Mouse (Mus musculus): ENCODE data around the gene Gstt4. TPM values are rescaled to one million over a fixed set of nuclear protein-coding genes. Genes with fewer than 3 reads are reported as not detected.

The Gstt4 gene
- polyA plus RNA-seq, 1 experiment from 2014 or later, result not detected

GRCm38 (mm10) chr10:75798176-75798696, 24.1 kb downstream of the Gstt4 start, which contains the start of gene Gstt1:
Gene Gstt1 (minus strand): TSS chr10:75798584.
- 3% methylated on average over 18 of the region's 18 CpGs for WGBS
- Histone ChIP-seq H3K4me3 (peak within 1 kb of the TSS; percentile 58), H3K27ac (replicated peaks) (0 out of 2 replicates have a peak within 1 kb of the TSS, but pooled peaks have one; percentile 14), H3K27me3 (replicated peaks; ENCODE audit: low read depth, poor library complexity, severe bottlenecking) (peaks cover 45% of the 10 kb centered on the region), H3K36me3 (replicated peaks) (no peaks in the 10 kb centered on the region), H3K9me3 (no peaks in the 10 kb centered on the region), H3K4me1 (peaks cover 31% of the 10 kb centered on the region)
- DNase-seq (ENCODE audit: low spot score), result peak; percentile 60

GRCm38 (mm10) chr10:75797619-75798175, 24.6 kb downstream of the Gstt4 start:
- H3K27ac ChIP-seq (replicated peaks), result 0 out of 2 replicates have a peak overlapping the region, but pooled peaks have one; percentile 14
- peak; percentile 35 for DNase-seq (ENCODE audit: low spot score)

GRCm38 (mm10) chr10:75796731-75797516, 25.4 kb downstream of the Gstt4 start:
- H3K4me1 ChIP-seq, result peaks cover 31% of the 10 kb centered on the region
- 46% methylated on average over 11 of the region's 11 CpGs for WGBS
- H3K9me3 ChIP-seq, result no peaks in the 10 kb centered on the region
- H3K4me3 ChIP-seq, result peak overlapping the region; percentile 58
- no peak overlapping the region for H3K27ac ChIP-seq (replicated peaks)
- DNase-seq (ENCODE audit: low spot score), result no peak
- peaks cover 45% of the 10 kb centered on the region for H3K27me3 ChIP-seq (replicated peaks; ENCODE audit: low read depth, poor library complexity, severe bottlenecking)
- H3K36me3 ChIP-seq (replicated peaks), result no peaks in the 10 kb centered on the region

More at GRCm38 (mm10) chr10:75797619-75798175, 24.6 kb downstream of the Gstt4 start:
- H3K27me3 ChIP-seq (replicated peaks; ENCODE audit: low read depth, poor library complexity, severe bottlenecking), result peaks cover 45% of the 10 kb centered on the region
- H3K4me3 ChIP-seq, result peak overlapping the region; percentile 58
- WGBS, result 2% methylated on average over 12 of the region's 12 CpGs
- peaks cover 31% of the 10 kb centered on the region for H3K4me1 ChIP-seq
- no peaks in the 10 kb centered on the region for H3K9me3 ChIP-seq
- H3K36me3 ChIP-seq (replicated peaks), result no peaks in the 10 kb centered on the region

- no peak overlapping the region for H3K4me3 ChIP-seq
- peaks cover 39% of the 10 kb centered on the region for H3K27me3 ChIP-seq (replicated peaks; ENCODE audit: low read depth, poor library complexity, severe bottlenecking)
- H3K27ac ChIP-seq (replicated peaks), result peak overlapping the region; percentile 49; the same call in 1 of the 2 replicates
- no peaks in the 10 kb centered on the region for H3K36me3 ChIP-seq (replicated peaks)
- DNase-seq (ENCODE audit: low spot score), result peak; percentile 36
- peaks cover 38% of the 10 kb centered on the region for H3K4me1 ChIP-seq
- H3K9me3 ChIP-seq, result no peaks in the 10 kb centered on the region
- WGBS, result 29% methylated on average over 3 of the region's 3 CpGs
Observed at GRCm38 (mm10) chr10:75794880-75795279, 27.5 kb downstream of the Gstt4 start.

GRCm38 (mm10) chr10:75790773-75791172, 31.6 kb downstream of the Gstt4 start:
- H3K4me3 ChIP-seq, result no peak overlapping the region
- H3K27me3 ChIP-seq (replicated peaks; ENCODE audit: low read depth, poor library complexity, severe bottlenecking), result 0 out of 2 replicates have a peak, but pooled peaks cover 1% of the 10 kb centered on the region
- H3K27ac ChIP-seq (replicated peaks), result no peak overlapping the region
- 24% methylated on average over 7 of the region's 7 CpGs for WGBS
- H3K4me1 ChIP-seq, result peaks cover 19% of the 10 kb centered on the region
- no peaks in the 10 kb centered on the region for H3K36me3 ChIP-seq (replicated peaks)
- no peaks in the 10 kb centered on the region for H3K9me3 ChIP-seq
- no peak for DNase-seq (ENCODE audit: low spot score)

- no peaks in the 10 kb centered on the region for H3K9me3 ChIP-seq
- H3K4me3 ChIP-seq, result no peak overlapping the region
- no peak for DNase-seq (ENCODE audit: low spot score)
- 0 out of 2 replicates have a peak, but pooled peaks cover under 1% of the 10 kb centered on the region for H3K27me3 ChIP-seq (replicated peaks; ENCODE audit: low read depth, poor library complexity, severe bottlenecking)
- 92% methylated on average over 5 of the region's 5 CpGs for WGBS
- no peak overlapping the region for H3K27ac ChIP-seq (replicated peaks)
- no peaks in the 10 kb centered on the region for H3K36me3 ChIP-seq (replicated peaks)
- H3K4me1 ChIP-seq, result peaks cover 13% of the 10 kb centered on the region
Observed at GRCm38 (mm10) chr10:75789841-75790240, 32.5 kb downstream of the Gstt4 start.

- Histone ChIP-seq H3K9me3 (no peaks in the 10 kb centered on the region), H3K27me3 (replicated peaks; ENCODE audit: low read depth, poor library complexity, severe bottlenecking) (0 out of 2 replicates have a peak, but pooled peaks cover 3% of the 10 kb centered on the region), H3K4me3 (no peak overlapping the region), H3K36me3 (replicated peaks) (no peaks in the 10 kb centered on the region), H3K4me1 (peaks cover 7% of the 10 kb centered on the region), H3K27ac (replicated peaks) (no peak overlapping the region)
- DNase-seq (ENCODE audit: low spot score), result no peak
- 82% methylated on average over 6 of the region's 6 CpGs for WGBS
Observed at GRCm38 (mm10) chr10:75789081-75789735, 33.1 kb downstream of the Gstt4 start.

GRCm38 (mm10) chr10:75788277-75788676, 34.1 kb downstream of the Gstt4 start:
- Histone ChIP-seq H3K4me1 (peaks cover 7% of the 10 kb centered on the region), H3K4me3 (no peak overlapping the region), H3K9me3 (no peaks in the 10 kb centered on the region), H3K27ac (replicated peaks) (no peak overlapping the region), H3K27me3 (replicated peaks; ENCODE audit: low read depth, poor library complexity, severe bottlenecking) (0 out of 2 replicates have a peak, but pooled peaks cover 8% of the 10 kb centered on the region), H3K36me3 (replicated peaks) (no peaks in the 10 kb centered on the region)
- no peak for DNase-seq (ENCODE audit: low spot score)
- WGBS, result 95% methylated on average over 8 of the region's 8 CpGs

GRCm38 (mm10) chr10:75785442-75785841, 36.9 kb downstream of the Gstt4 start:
- peaks cover 27% of the 10 kb centered on the region for H3K27me3 ChIP-seq (replicated peaks; ENCODE audit: low read depth, poor library complexity, severe bottlenecking)
- H3K9me3 ChIP-seq, result no peaks in the 10 kb centered on the region
- DNase-seq (ENCODE audit: low spot score), result no peak
- no peaks in the 10 kb centered on the region for H3K36me3 ChIP-seq (replicated peaks)
- no peak overlapping the region for H3K27ac ChIP-seq (replicated peaks)
- peaks cover 9% of the 10 kb centered on the region for H3K4me1 ChIP-seq
- WGBS, result 82% methylated on average over 1 of the region's 1 CpGs
- H3K4me3 ChIP-seq, result no peak overlapping the region

GRCm38 (mm10) chr10:75780769-75781578, 41.4 kb downstream of the Gstt4 start, which contains the start of the genes Gm20441 and Gstt3:
Gene Gm20441 (minus strand): TSS chr10:75780954.
Gene Gstt3 (minus strand): TSS chr10:75781414.
- H3K27ac ChIP-seq (replicated peaks), result 0 out of 2 replicates have a peak within 1 kb of the TSS, but pooled peaks have one; percentile 11
- peaks cover 20% of the 10 kb centered on the region for H3K4me1 ChIP-seq
- H3K27me3 ChIP-seq (replicated peaks; ENCODE audit: low read depth, poor library complexity, severe bottlenecking), result peaks cover 46% of the 10 kb centered on the region
- H3K9me3 ChIP-seq, result no peaks in the 10 kb centered on the region
- whole genome bisulfite sequencing, result 2% methylated on average over 28 of the region's 28 CpGs
- H3K36me3 ChIP-seq (replicated peaks), result no peaks in the 10 kb centered on the region
- H3K4me3 ChIP-seq, result peak within 1 kb of the TSS; percentile 59
- peak; percentile 74 for DNase-seq (ENCODE audit: low spot score)

GRCm38 (mm10) chr10:75779206-75780174, 42.9 kb downstream of the Gstt4 start:
- WGBS, result 37% methylated on average over 15 of the region's 15 CpGs
- Histone ChIP-seq H3K27me3 (replicated peaks; ENCODE audit: low read depth, poor library complexity, severe bottlenecking) (peaks cover 43% of the 10 kb centered on the region), H3K36me3 (replicated peaks) (no peaks in the 10 kb centered on the region), H3K4me1 (peaks cover 20% of the 10 kb centered on the region), H3K9me3 (no peaks in the 10 kb centered on the region), H3K4me3 (peak overlapping the region; percentile 59), H3K27ac (replicated peaks) (no peak overlapping the region)
- DNase-seq (ENCODE audit: low spot score), result peak; percentile 17

Measured in embryonic facial prominence, embryonic 10.5 days (tissue).